Mouse (Mus musculus): Measurements from ENCODE around the gene Clec4g. TPM values are rescaled to one million over a fixed set of nuclear protein-coding genes. Genes with fewer than 3 reads are reported as not detected.

The Clec4g gene
- polyA plus RNA-seq, 1 experiment from 2014 or later, result not detected

DNA sequence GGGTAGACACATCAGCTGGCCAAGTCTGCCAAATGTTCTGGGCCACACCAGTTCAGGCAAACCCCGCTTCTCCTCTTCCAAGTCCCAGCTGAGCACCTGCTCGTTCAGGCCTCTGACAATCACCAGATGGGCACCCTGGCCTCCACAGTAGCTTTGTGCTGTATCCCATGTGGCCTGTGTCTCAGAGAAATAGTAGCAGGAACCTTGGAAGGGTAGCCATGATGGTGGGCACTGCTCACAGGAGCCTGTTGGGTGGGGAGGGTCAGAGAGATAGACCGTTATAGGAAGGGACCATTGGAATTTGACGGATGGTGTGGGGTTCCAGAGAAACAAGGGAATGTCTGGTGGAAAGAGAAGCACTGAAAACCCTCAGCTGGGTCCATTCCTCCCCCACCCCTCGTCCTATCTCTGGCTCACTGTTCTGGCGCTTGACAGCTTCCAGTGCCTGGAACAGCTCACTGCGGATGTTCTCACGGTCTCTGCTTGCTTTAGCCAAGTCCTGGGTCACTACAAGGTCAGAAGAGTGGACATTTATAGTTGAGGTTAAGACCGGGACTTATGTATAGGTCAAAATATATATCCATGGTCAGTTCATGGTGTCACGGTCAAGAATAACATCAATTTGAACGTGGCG lies 3.0 kb downstream of the Clec4g start:
- Histone ChIP-seq H3K27ac (no peak overlapping the region), H3K4me3 (replicated peaks; ENCODE audit: low read length) (no peak overlapping the region), H3K4me1 (replicated peaks; ENCODE audit: control insufficient read depth, insufficient read depth, low read length) (no peaks in the 10 kb centered on the region), H3K9ac (no peak overlapping the region), H3K9me3 (ENCODE audit: control insufficient read depth, low read length) (no peaks in the 10 kb centered on the region), H3K4me2 (replicated peaks) (no peak overlapping the region), H3K27me3 (ENCODE audit: control insufficient read depth, insufficient read depth, low read length) (no peaks in the 10 kb centered on the region), H3K36me3 (replicated peaks; ENCODE audit: control insufficient read depth, insufficient read depth) (no peaks in the 10 kb centered on the region)
- WGBS, result 91% methylated on average over 12 of the region's 12 CpGs
- DNase-seq (ENCODE audit: low spot score) (no peak), ATAC-seq (ENCODE audit: low FRiP score) (no peak)

DNA sequence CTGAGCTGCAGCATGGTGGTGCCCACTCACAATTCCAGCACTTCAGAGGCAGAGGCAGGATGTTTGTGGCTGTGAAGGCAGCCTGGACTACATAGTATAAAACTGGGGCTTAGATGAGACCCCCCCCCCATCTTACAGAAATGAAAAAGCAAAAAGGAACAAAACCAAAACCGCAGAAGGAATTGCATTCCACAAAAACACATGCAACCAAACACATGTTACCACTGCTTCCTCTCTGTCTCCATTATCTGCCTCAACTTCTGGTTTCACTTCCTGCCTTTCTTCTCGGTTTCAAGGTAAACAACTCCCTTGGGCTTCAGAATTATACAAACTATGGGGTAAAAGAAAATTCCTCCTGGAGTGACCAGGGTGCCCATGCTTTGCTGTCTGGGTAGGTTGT lies 8.8 kb downstream of the Clec4g start:
- Histone ChIP-seq H3K27me3 (ENCODE audit: control insufficient read depth, insufficient read depth, low read length) (no peaks in the 10 kb centered on the region), H3K27ac (no peak overlapping the region), H3K4me2 (replicated peaks) (no peak overlapping the region), H3K9ac (no peak overlapping the region), H3K36me3 (replicated peaks; ENCODE audit: control insufficient read depth, insufficient read depth) (no peaks in the 10 kb centered on the region), H3K4me3 (replicated peaks; ENCODE audit: low read length) (no peak overlapping the region), H3K9me3 (ENCODE audit: control insufficient read depth, low read length) (no peaks in the 10 kb centered on the region), H3K4me1 (replicated peaks; ENCODE audit: control insufficient read depth, insufficient read depth, low read length) (no peaks in the 10 kb centered on the region)
- DNase-seq (ENCODE audit: low spot score), result no peak
- ATAC-seq (ENCODE audit: low FRiP score), result no peak
- 62% methylated on average over 2 of the region's 2 CpGs for WGBS

DNA sequence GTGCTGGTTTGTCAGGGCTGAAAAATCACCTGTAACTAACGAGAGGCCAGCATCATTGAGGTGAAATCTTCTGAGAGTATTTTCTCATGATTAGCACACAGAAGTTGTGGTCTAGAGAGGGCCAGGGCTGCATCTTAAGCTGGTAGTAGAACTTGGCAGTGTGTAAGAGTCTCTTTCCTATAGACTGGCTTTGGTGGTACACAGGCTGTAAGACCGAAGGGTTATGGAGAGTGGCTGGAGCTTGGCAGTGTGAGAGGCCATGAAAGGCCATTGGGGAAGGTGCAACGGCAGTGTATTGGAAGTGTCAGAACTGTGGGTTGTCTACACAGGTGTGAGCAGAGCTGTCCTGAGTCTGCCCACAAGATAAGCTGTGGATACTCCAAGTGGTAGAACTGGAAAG lies 10.1 kb downstream of the Clec4g start:
- no peak for DNase-seq (ENCODE audit: low spot score)
- H3K36me3 ChIP-seq (replicated peaks; ENCODE audit: control insufficient read depth, insufficient read depth), result no peaks in the 10 kb centered on the region
- ATAC-seq (ENCODE audit: low FRiP score), result no peak
- H3K27ac ChIP-seq, result no peak overlapping the region
- H3K27me3 ChIP-seq (ENCODE audit: control insufficient read depth, insufficient read depth, low read length), result no peaks in the 10 kb centered on the region
- no peak overlapping the region for H3K4me2 ChIP-seq (replicated peaks)
- 87% methylated on average over 3 of the region's 3 CpGs for WGBS
- no peaks in the 10 kb centered on the region for H3K4me1 ChIP-seq (replicated peaks; ENCODE audit: control insufficient read depth, insufficient read depth, low read length)
- no peaks in the 10 kb centered on the region for H3K9me3 ChIP-seq (ENCODE audit: control insufficient read depth, low read length)
- no peak overlapping the region for H3K4me3 ChIP-seq (replicated peaks; ENCODE audit: low read length)
- H3K9ac ChIP-seq, result no peak overlapping the region

DNA sequence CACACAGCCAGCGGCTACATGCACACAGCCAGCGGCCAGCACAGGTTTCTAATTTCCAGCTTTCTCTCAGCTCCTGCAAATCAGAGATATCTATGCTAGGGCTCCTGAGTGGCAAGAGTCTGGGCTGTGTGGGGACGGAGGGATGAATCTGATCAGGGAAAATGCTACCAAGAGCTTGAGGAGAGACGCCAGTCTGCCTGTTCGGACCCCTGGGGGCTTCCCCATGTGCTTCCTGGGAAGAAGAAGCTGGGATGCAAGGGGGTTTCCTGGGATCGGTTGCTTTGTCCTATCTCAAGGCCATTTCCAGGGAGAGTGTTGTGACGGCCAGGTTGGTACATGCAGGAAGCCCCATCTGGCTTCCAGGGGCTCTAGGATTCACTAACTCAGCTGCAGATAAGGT lies 12.8 kb downstream of the Clec4g start:
- Histone ChIP-seq H3K36me3 (replicated peaks; ENCODE audit: control insufficient read depth, insufficient read depth) (no peaks in the 10 kb centered on the region), H3K4me3 (replicated peaks; ENCODE audit: low read length) (no peak overlapping the region), H3K4me2 (replicated peaks) (no peak overlapping the region), H3K27me3 (ENCODE audit: control insufficient read depth, insufficient read depth, low read length) (no peaks in the 10 kb centered on the region), H3K27ac (no peak overlapping the region), H3K9ac (no peak overlapping the region), H3K9me3 (ENCODE audit: control insufficient read depth, low read length) (no peaks in the 10 kb centered on the region), H3K4me1 (replicated peaks; ENCODE audit: control insufficient read depth, insufficient read depth, low read length) (no peaks in the 10 kb centered on the region)
- ATAC-seq (ENCODE audit: low FRiP score) (no peak), DNase-seq (ENCODE audit: low spot score) (no peak)
- 72% methylated on average over 7 of the region's 7 CpGs for WGBS

DNA sequence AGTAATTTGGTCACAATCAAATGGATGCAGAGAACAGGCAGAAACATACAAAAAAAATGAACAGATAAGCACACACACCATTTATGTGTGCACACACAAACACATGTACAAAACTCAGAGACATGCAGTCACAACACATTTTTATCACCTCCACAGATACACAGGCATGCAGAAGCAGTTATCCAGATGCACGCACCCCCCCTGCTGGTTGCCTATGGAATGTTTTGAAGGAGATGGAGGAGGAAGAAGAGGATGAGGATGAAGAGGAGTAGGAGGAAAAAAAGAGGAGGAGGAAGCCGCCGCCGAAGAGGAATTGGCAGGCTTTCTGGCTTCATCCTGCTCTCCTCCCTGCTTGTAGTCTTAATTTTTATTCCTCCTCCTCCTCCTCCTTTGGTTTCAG lies 14.7 kb downstream of the Clec4g start:
- Histone ChIP-seq H3K27me3 (ENCODE audit: control insufficient read depth, insufficient read depth, low read length) (no peaks in the 10 kb centered on the region), H3K4me3 (replicated peaks; ENCODE audit: low read length) (no peak overlapping the region), H3K27ac (no peak overlapping the region), H3K4me2 (replicated peaks) (no peak overlapping the region), H3K9me3 (ENCODE audit: control insufficient read depth, low read length) (no peaks in the 10 kb centered on the region), H3K4me1 (replicated peaks; ENCODE audit: control insufficient read depth, insufficient read depth, low read length) (no peaks in the 10 kb centered on the region), H3K36me3 (replicated peaks; ENCODE audit: control insufficient read depth, insufficient read depth) (no peaks in the 10 kb centered on the region), H3K9ac (no peak overlapping the region)
- DNase-seq (ENCODE audit: low spot score), result no peak
- WGBS, result 65% methylated on average over 4 of the region's 4 CpGs
- no peak for ATAC-seq (ENCODE audit: low FRiP score)

DNA sequence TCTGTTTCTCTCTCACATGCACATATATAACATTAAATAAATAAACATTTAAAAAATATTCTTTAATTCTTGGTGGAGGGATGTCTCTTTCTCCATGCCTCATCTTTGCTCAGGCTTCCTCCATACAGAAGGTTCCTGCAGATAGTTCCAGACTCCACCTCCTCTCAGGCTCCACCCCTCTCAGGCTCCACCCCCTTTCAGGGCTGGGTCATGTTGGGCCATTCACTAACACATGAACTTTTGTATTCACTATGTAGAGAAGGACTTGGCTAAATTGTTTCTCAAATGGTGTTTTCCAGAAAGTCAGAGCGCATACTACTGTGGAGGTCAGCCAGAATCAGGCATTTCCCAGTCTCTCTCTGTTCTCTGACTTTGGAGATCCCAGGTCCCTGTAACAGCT lies 19.0 kb downstream of the Clec4g start:
- no peak overlapping the region for H3K27ac ChIP-seq
- H3K36me3 ChIP-seq (replicated peaks; ENCODE audit: control insufficient read depth, insufficient read depth), result no peaks in the 10 kb centered on the region
- no peak overlapping the region for H3K9ac ChIP-seq
- H3K9me3 ChIP-seq (ENCODE audit: control insufficient read depth, low read length), result no peaks in the 10 kb centered on the region
- DNase-seq (ENCODE audit: low spot score) (no peak), ATAC-seq (ENCODE audit: low FRiP score) (no peak)
- whole genome bisulfite sequencing, result 97% methylated on average over 1 of the region's 1 CpGs
- no peaks in the 10 kb centered on the region for H3K27me3 ChIP-seq (ENCODE audit: control insufficient read depth, insufficient read depth, low read length)
- H3K4me3 ChIP-seq (replicated peaks; ENCODE audit: low read length), result no peak overlapping the region
- H3K4me2 ChIP-seq (replicated peaks), result no peak overlapping the region
- no peaks in the 10 kb centered on the region for H3K4me1 ChIP-seq (replicated peaks; ENCODE audit: control insufficient read depth, insufficient read depth, low read length)

DNA sequence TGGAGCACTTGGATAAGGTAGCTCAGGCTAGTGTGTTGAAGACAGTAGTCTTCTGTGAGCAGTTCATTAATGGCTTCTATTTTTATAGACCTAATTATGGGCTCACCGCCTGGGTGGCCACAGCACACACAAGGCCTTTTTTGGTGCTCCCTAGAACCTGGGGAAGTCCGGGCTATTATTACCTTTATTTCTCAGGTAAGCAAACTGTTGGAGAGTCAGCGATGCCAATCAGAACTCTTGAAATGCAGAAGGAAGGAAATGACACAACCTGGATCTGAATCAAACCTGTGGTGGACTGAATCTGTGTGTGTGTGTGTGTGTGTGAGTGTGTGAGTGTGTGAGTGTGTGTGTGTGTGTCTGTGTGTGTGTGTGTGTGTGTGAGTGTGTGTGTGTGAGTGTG lies 26.3 kb downstream of the Clec4g start, which contains the start of gene Fcer2a:
Gene Fcer2a (minus strand): TSS at position 55 of the 400 bp plus-strand sequence.
- Histone ChIP-seq H3K4me1 (replicated peaks; ENCODE audit: control insufficient read depth, insufficient read depth, low read length) (no peaks in the 10 kb centered on the region), H3K36me3 (replicated peaks; ENCODE audit: control insufficient read depth, insufficient read depth) (no peaks in the 10 kb centered on the region), H3K9ac (no peak within 1 kb of the TSS), H3K9me3 (ENCODE audit: control insufficient read depth, low read length) (no peaks in the 10 kb centered on the region), H3K4me3 (replicated peaks; ENCODE audit: low read length) (no peak within 1 kb of the TSS), H3K27ac (no peak within 1 kb of the TSS), H3K27me3 (ENCODE audit: control insufficient read depth, insufficient read depth, low read length) (no peaks in the 10 kb centered on the region), H3K4me2 (replicated peaks) (no peak within 1 kb of the TSS)
- DNase-seq (ENCODE audit: low spot score) (no peak), ATAC-seq (ENCODE audit: low FRiP score) (no peak)
- WGBS, result 89% methylated on average over 3 of the region's 3 CpGs

DNA sequence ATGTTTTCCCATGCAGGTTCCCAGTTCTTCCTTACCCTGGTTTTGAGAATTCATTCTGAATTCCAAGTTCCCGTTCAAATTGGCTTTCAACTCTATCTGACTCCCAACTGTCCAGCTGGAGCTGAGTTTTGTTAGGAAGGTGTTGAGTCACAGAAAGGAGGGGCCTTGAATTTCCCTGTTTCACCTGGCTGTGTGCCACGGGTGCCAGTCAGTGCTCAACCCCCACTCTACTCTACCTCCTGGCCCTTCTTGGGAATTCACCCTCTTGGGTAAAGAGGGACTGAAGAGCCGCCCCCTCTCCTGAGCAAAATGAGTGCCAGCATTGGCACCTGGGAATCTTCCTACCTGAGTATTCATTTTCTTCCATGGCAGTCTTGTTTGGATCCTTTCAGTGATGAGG lies 29.7 kb downstream of the Clec4g start:
- H3K9ac ChIP-seq, result no peak overlapping the region
- 79% methylated on average over 3 of the region's 3 CpGs for WGBS
- H3K4me3 ChIP-seq (replicated peaks; ENCODE audit: low read length), result no peak overlapping the region
- no peaks in the 10 kb centered on the region for H3K4me1 ChIP-seq (replicated peaks; ENCODE audit: control insufficient read depth, insufficient read depth, low read length)
- no peak for ATAC-seq (ENCODE audit: low FRiP score)
- no peak overlapping the region for H3K27ac ChIP-seq
- no peaks in the 10 kb centered on the region for H3K9me3 ChIP-seq (ENCODE audit: control insufficient read depth, low read length)
- no peaks in the 10 kb centered on the region for H3K27me3 ChIP-seq (ENCODE audit: control insufficient read depth, insufficient read depth, low read length)
- H3K36me3 ChIP-seq (replicated peaks; ENCODE audit: control insufficient read depth, insufficient read depth), result no peaks in the 10 kb centered on the region
- DNase-seq (ENCODE audit: low spot score), result no peak
- H3K4me2 ChIP-seq (replicated peaks), result no peak overlapping the region

DNA sequence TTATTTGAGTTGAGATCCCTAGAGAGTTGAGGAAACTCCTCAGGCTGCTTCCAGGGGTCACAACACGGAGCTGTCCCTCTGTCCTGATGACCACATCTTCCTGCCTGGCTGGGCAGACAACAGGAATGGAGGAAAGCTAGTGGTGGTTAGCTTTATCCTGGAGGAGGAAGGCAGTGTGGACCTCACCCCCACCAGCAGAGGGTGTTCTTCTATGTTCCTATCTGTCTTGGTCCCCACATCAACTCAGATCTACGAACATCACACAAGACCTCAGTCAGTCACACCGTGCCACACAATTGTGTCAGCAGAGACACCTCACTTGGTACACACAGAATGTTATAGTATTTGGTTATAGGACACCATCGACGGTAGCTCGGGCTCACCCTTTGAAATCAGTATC lies 32.9 kb downstream of the Clec4g start:
- Histone ChIP-seq H3K27me3 (ENCODE audit: control insufficient read depth, insufficient read depth, low read length) (no peaks in the 10 kb centered on the region), H3K4me2 (replicated peaks) (no peak overlapping the region), H3K4me3 (replicated peaks; ENCODE audit: low read length) (no peak overlapping the region), H3K4me1 (replicated peaks; ENCODE audit: control insufficient read depth, insufficient read depth, low read length) (no peaks in the 10 kb centered on the region), H3K9me3 (ENCODE audit: control insufficient read depth, low read length) (no peaks in the 10 kb centered on the region), H3K36me3 (replicated peaks; ENCODE audit: control insufficient read depth, insufficient read depth) (no peaks in the 10 kb centered on the region), H3K9ac (no peak overlapping the region), H3K27ac (no peak overlapping the region)
- WGBS, result 79% methylated on average over 6 of the region's 6 CpGs
- no peak for DNase-seq (ENCODE audit: low spot score)
- ATAC-seq (ENCODE audit: low FRiP score), result no peak

DNA sequence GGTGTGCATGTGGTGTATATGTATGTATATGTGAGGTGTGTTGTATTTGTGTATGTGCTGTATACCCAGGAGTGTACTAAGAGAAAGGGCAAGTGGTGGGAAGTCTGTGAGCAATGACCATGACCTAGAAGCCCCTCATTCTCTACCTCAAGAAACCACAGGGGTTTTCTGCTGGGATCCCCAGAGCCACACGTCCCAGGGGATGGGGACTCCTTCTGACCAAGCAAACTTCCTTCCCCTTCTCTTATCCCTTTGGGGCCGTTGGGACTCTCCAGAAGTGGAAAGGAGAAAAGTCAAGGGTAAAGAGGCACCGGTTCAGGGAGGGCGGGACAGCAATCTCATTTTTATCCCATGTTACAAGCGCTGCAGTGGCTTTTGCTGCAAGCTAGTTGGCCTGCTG lies 35.0 kb downstream of the Clec4g start:
- peaks cover 16% of the 10 kb centered on the region for H3K36me3 ChIP-seq (replicated peaks; ENCODE audit: control insufficient read depth, insufficient read depth)
- no peak overlapping the region for H3K27ac ChIP-seq
- DNase-seq (ENCODE audit: low spot score), result no peak
- H3K4me2 ChIP-seq (replicated peaks), result no peak overlapping the region
- no peaks in the 10 kb centered on the region for H3K4me1 ChIP-seq (replicated peaks; ENCODE audit: control insufficient read depth, insufficient read depth, low read length)
- H3K4me3 ChIP-seq (replicated peaks; ENCODE audit: low read length), result no peak overlapping the region
- ATAC-seq (ENCODE audit: low FRiP score), result no peak
- H3K9me3 ChIP-seq (ENCODE audit: control insufficient read depth, low read length), result no peaks in the 10 kb centered on the region
- H3K27me3 ChIP-seq (ENCODE audit: control insufficient read depth, insufficient read depth, low read length), result no peaks in the 10 kb centered on the region
- 70% methylated on average over 5 of the region's 5 CpGs for WGBS
- no peak overlapping the region for H3K9ac ChIP-seq

Data from hindbrain, embryonic 14.5 days (tissue).